Mouse (Mus musculus): ENCODE results near the gene Tmem234. TPM values are rescaled to one million over a fixed set of nuclear protein-coding genes. Genes with fewer than 3 reads are reported as not detected.

Gene Tmem234
- polyA plus RNA-seq, 1 experiment: 94.0 TPM

- no peak for TF ChIP-seq CTCF (IDR thresholded peaks at IDR 0.05; ENCODE audit: low read depth, low read length)
- TF ChIP-seq EP300 (IDR thresholded peaks at IDR 0.05; ENCODE audit: insufficient read depth, low read depth, low read length): no peak
- TF ChIP-seq POLR2A (IDR thresholded peaks at IDR 0.05; ENCODE audit: insufficient read depth, low read length): no peak
- Histone ChIP-seq H3K36me3 (ENCODE audit: control insufficient read depth, insufficient read depth, low read length, poor library complexity, severe bottlenecking) (no peaks in the 10 kb centered on the region), H3K27me3 (ENCODE audit: control insufficient read depth, insufficient read depth, low read length, poor library complexity, severe bottlenecking) (no peaks in the 10 kb centered on the region), H3K4me1 (ENCODE audit: control insufficient read depth, insufficient read depth, low read length) (no peaks in the 10 kb centered on the region), H3K4me3 (ENCODE audit: low read depth, low read length) (peak overlapping the region; percentile 48; the same call in 1 of the 2 replicates), H3K9me3 (replicated peaks; ENCODE audit: control insufficient read depth, insufficient read depth, low read length, poor library complexity, severe bottlenecking) (no peaks in the 10 kb centered on the region), H3K27ac (ENCODE audit: insufficient read depth, low read length) (no peak overlapping the region), H3K9ac (ENCODE audit: low read depth, poor library complexity, severe bottlenecking) (peak overlapping the region; percentile 43; the same call in 1 of the 2 replicates)
Measured at GRCm38 (mm10) chr4:129557256-129557808, 43.1 kb upstream of the Tmem234 start.

- no peak overlapping the region for H3K27ac ChIP-seq (ENCODE audit: insufficient read depth, low read length)
- TF ChIP-seq EP300 (IDR thresholded peaks at IDR 0.05; ENCODE audit: insufficient read depth, low read depth, low read length) (no peak), CTCF (IDR thresholded peaks at IDR 0.05; ENCODE audit: low read depth, low read length) (no peak), POLR2A (IDR thresholded peaks at IDR 0.05; ENCODE audit: insufficient read depth, low read length) (no peak)
- no peaks in the 10 kb centered on the region for H3K9me3 ChIP-seq (replicated peaks; ENCODE audit: control insufficient read depth, insufficient read depth, low read length, poor library complexity, severe bottlenecking)
- H3K9ac ChIP-seq (ENCODE audit: low read depth, poor library complexity, severe bottlenecking): no peak overlapping the region
- no peaks in the 10 kb centered on the region for H3K36me3 ChIP-seq (ENCODE audit: control insufficient read depth, insufficient read depth, low read length, poor library complexity, severe bottlenecking)
- H3K4me3 ChIP-seq (ENCODE audit: low read depth, low read length): no peak overlapping the region
- no peaks in the 10 kb centered on the region for H3K4me1 ChIP-seq (ENCODE audit: control insufficient read depth, insufficient read depth, low read length)
- no peaks in the 10 kb centered on the region for H3K27me3 ChIP-seq (ENCODE audit: control insufficient read depth, insufficient read depth, low read length, poor library complexity, severe bottlenecking)
Measured at GRCm38 (mm10) chr4:129558321-129558955, 42.0 kb upstream of the Tmem234 start.

GRCm38 (mm10) chr4:129561184-129561583 lies 39.3 kb upstream of the Tmem234 start:
- H3K9me3 ChIP-seq (replicated peaks; ENCODE audit: control insufficient read depth, insufficient read depth, low read length, poor library complexity, severe bottlenecking): no peaks in the 10 kb centered on the region
- H3K4me1 ChIP-seq (ENCODE audit: control insufficient read depth, insufficient read depth, low read length): no peaks in the 10 kb centered on the region
- H3K4me3 ChIP-seq (ENCODE audit: low read depth, low read length): no peak overlapping the region
- no peak overlapping the region for H3K9ac ChIP-seq (ENCODE audit: low read depth, poor library complexity, severe bottlenecking)
- no peaks in the 10 kb centered on the region for H3K36me3 ChIP-seq (ENCODE audit: control insufficient read depth, insufficient read depth, low read length, poor library complexity, severe bottlenecking)
- H3K27me3 ChIP-seq (ENCODE audit: control insufficient read depth, insufficient read depth, low read length, poor library complexity, severe bottlenecking): no peaks in the 10 kb centered on the region
- no peak overlapping the region for H3K27ac ChIP-seq (ENCODE audit: insufficient read depth, low read length)
- TF ChIP-seq CTCF (IDR thresholded peaks at IDR 0.05; ENCODE audit: low read depth, low read length) (no peak), EP300 (IDR thresholded peaks at IDR 0.05; ENCODE audit: insufficient read depth, low read depth, low read length) (no peak), POLR2A (IDR thresholded peaks at IDR 0.05; ENCODE audit: insufficient read depth, low read length) (no peak)

GRCm38 (mm10) chr4:129563718-129564117 lies 36.8 kb upstream of the Tmem234 start:
- Histone ChIP-seq H3K4me1 (ENCODE audit: control insufficient read depth, insufficient read depth, low read length) (no peaks in the 10 kb centered on the region), H3K27me3 (ENCODE audit: control insufficient read depth, insufficient read depth, low read length, poor library complexity, severe bottlenecking) (no peaks in the 10 kb centered on the region), H3K9me3 (replicated peaks; ENCODE audit: control insufficient read depth, insufficient read depth, low read length, poor library complexity, severe bottlenecking) (no peaks in the 10 kb centered on the region), H3K9ac (ENCODE audit: low read depth, poor library complexity, severe bottlenecking) (no peak overlapping the region), H3K4me3 (ENCODE audit: low read depth, low read length) (no peak overlapping the region), H3K27ac (ENCODE audit: insufficient read depth, low read length) (no peak overlapping the region), H3K36me3 (ENCODE audit: control insufficient read depth, insufficient read depth, low read length, poor library complexity, severe bottlenecking) (no peaks in the 10 kb centered on the region)
- TF ChIP-seq CTCF (IDR thresholded peaks at IDR 0.05; ENCODE audit: low read depth, low read length) (no peak), EP300 (IDR thresholded peaks at IDR 0.05; ENCODE audit: insufficient read depth, low read depth, low read length) (no peak), POLR2A (IDR thresholded peaks at IDR 0.05; ENCODE audit: insufficient read depth, low read length) (no peak)

- Histone ChIP-seq H3K36me3 (ENCODE audit: control insufficient read depth, insufficient read depth, low read length, poor library complexity, severe bottlenecking) (no peaks in the 10 kb centered on the region), H3K27ac (ENCODE audit: insufficient read depth, low read length) (no peak overlapping the region), H3K27me3 (ENCODE audit: control insufficient read depth, insufficient read depth, low read length, poor library complexity, severe bottlenecking) (no peaks in the 10 kb centered on the region), H3K4me3 (ENCODE audit: low read depth, low read length) (no peak overlapping the region), H3K9ac (ENCODE audit: low read depth, poor library complexity, severe bottlenecking) (no peak overlapping the region), H3K4me1 (ENCODE audit: control insufficient read depth, insufficient read depth, low read length) (no peaks in the 10 kb centered on the region), H3K9me3 (replicated peaks; ENCODE audit: control insufficient read depth, insufficient read depth, low read length, poor library complexity, severe bottlenecking) (no peaks in the 10 kb centered on the region)
- TF ChIP-seq POLR2A (IDR thresholded peaks at IDR 0.05; ENCODE audit: insufficient read depth, low read length) (no peak), EP300 (IDR thresholded peaks at IDR 0.05; ENCODE audit: insufficient read depth, low read depth, low read length) (no peak), CTCF (IDR thresholded peaks at IDR 0.05; ENCODE audit: low read depth, low read length) (no peak)
Measured at GRCm38 (mm10) chr4:129565139-129565538, 35.3 kb upstream of the Tmem234 start.

- Histone ChIP-seq H3K27me3 (ENCODE audit: control insufficient read depth, insufficient read depth, low read length, poor library complexity, severe bottlenecking) (no peaks in the 10 kb centered on the region), H3K4me3 (ENCODE audit: low read depth, low read length) (no peak overlapping the region), H3K36me3 (ENCODE audit: control insufficient read depth, insufficient read depth, low read length, poor library complexity, severe bottlenecking) (no peaks in the 10 kb centered on the region), H3K27ac (ENCODE audit: insufficient read depth, low read length) (no peak overlapping the region), H3K9me3 (replicated peaks; ENCODE audit: control insufficient read depth, insufficient read depth, low read length, poor library complexity, severe bottlenecking) (no peaks in the 10 kb centered on the region), H3K9ac (ENCODE audit: low read depth, poor library complexity, severe bottlenecking) (no peak overlapping the region), H3K4me1 (ENCODE audit: control insufficient read depth, insufficient read depth, low read length) (peaks cover 2% of the 10 kb centered on the region)
- TF ChIP-seq CTCF (IDR thresholded peaks at IDR 0.05; ENCODE audit: low read depth, low read length) (no peak), POLR2A (IDR thresholded peaks at IDR 0.05; ENCODE audit: insufficient read depth, low read length) (no peak), EP300 (IDR thresholded peaks at IDR 0.05; ENCODE audit: insufficient read depth, low read depth, low read length) (no peak)
Measured at GRCm38 (mm10) chr4:129568366-129568765, 32.1 kb upstream of the Tmem234 start.
